Mouse (Mus musculus) liver, adult 2 months (tissue): Measurements from ENCODE around the gene Itga1.

Experiments
- CTCF ChIP-seq: fragments of 200-500 bp; IDR thresholded peaks from 2 replicates; pipeline ENCODE4 v1.5.1; 2011; ENCODE audit warnings: low read depth, low read length, control low read depth
- POLR2A ChIP-seq: fragments of 200-500 bp; IDR thresholded peaks from 2 replicates; pipeline ENCODE4 v1.6.1; 2011; ENCODE audit warnings: low read length, control low read depth; ENCODE audit not compliant: insufficient read depth; ENCODE audit errors: extremely low read depth

GRCm38 (mm10) chr13:115098227-115098626 is 3.5 kb downstream of the Itga1 start:
- no peak for TF ChIP-seq CTCF
- TF ChIP-seq POLR2A, result no peak
